Mouse (Mus musculus) lung, postnatal 0 days (tissue): Measurements from ENCODE around the gene Ppp2r3c. TPM values are rescaled to one million over a fixed set of nuclear protein-coding genes. Genes with fewer than 3 reads are reported as not detected.
"Not testable (repeated sequence)": the region's sequence is repeated elsewhere in the genome, so short reads cannot be mapped to it uniquely, and the experiment has no call there.

Experiments
- ATAC-seq: fragments of 200-750 bp; cut with Nextera tagmentation; 2 replicates; pipeline ENCODE4 v1.8.0; 2017; ENCODE audit warnings: moderate library complexity
- DNase-seq: peaks from one replicate; pipeline ENCODE4 v3.0.0-alpha.2; 2016; ENCODE audit warnings: low spot score
- H3K27ac ChIP-seq: fragments of 300-500 bp; sonication (generic); 2 replicates; pipeline ENCODE4 v1.5.1; 2014; ENCODE audit warnings: antibody characterized with exemption, mild to moderate bottlenecking, low read length, mixed read lengths
- H3K27me3 ChIP-seq: fragments of 300-500 bp; sonication (generic); replicated peaks from 2 replicates; pipeline ENCODE4 v1.6.1; 2014; ENCODE audit warnings: low read length, mixed read lengths; ENCODE audit not compliant: insufficient read depth
- H3K36me3 ChIP-seq: fragments of 300-500 bp; sonication (generic); 2 replicates; pipeline ENCODE4 v1.6.1; 2014; ENCODE audit warnings: low read length, mixed read lengths; ENCODE audit not compliant: insufficient read depth
- H3K4me1 ChIP-seq: fragments of 300-500 bp; sonication (generic); 2 replicates; pipeline ENCODE4 v1.6.1; 2014; ENCODE audit warnings: antibody characterized with exemption, low read depth, low read length, mixed read lengths; ENCODE audit not compliant: insufficient read depth
- H3K4me2 ChIP-seq: fragments of 300-500 bp; sonication (generic); replicated peaks from 2 replicates; pipeline ENCODE4 v1.6.1; 2014; ENCODE audit warnings: low read depth, mild to moderate bottlenecking, low read length, moderate library complexity, mixed read lengths
- H3K4me3 ChIP-seq: fragments of 300-500 bp; sonication (generic); 2 replicates; pipeline ENCODE4 v1.5.1; 2014; ENCODE audit warnings: low read depth, low read length
- H3K9ac ChIP-seq: fragments of 300-500 bp; sonication (generic); replicated peaks from 2 replicates; pipeline ENCODE4 v1.6.1; 2014; ENCODE audit warnings: low read depth, mild to moderate bottlenecking
- H3K9me3 ChIP-seq: fragments of 300-500 bp; sonication (generic); 2 replicates; pipeline ENCODE4 v1.6.1; 2016; ENCODE audit warnings: low read length, mixed read lengths
- CTCF ChIP-seq: IDR thresholded peaks from 2 replicates; pipeline ENCODE4 v1.5.1; 2016; ENCODE audit warnings: antibody characterized with exemption, mild to moderate bottlenecking
- EP300 ChIP-seq: IDR thresholded peaks from 2 replicates; pipeline ENCODE4 v1.6.1; 2016; ENCODE audit warnings: antibody characterized with exemption, mild to moderate bottlenecking, control low read depth
- WGBS: fragments of 180-500 bp; shearing (Covaris S2); extraction: QIAGEN DNeasy Blood & Tissue Kit; methylation state at CpG from one replicate; pipeline ENCODE4 v1.1.7; 2014; 5-methylcytosine and 5-hydroxymethylcytosine counted together
- polyA plus RNA-seq: library from polyadenylated mRNA; unstranded; fragments of >200 nt; fragmentation: Nextera tagmentation; extraction: Ambion mirVana; gene quantifications from 2 replicates; pipeline ENCODE4 v1.2.1, GENCODE M21; 2015

Ppp2r3c gene
- polyA plus RNA-seq = 7.6 and 8.2 TPM in 2 replicates

- H3K36me3 ChIP-seq = peaks cover 12% of the 10 kb centered on the region
- H3K27me3 ChIP-seq = no peaks in the 10 kb centered on the region
- peak; percentile 97 for DNase-seq
- H3K27ac ChIP-seq = peak within 1 kb of the TSS; percentile 89
- H3K4me1 ChIP-seq = peaks cover 10% of the 10 kb centered on the region; the same call in 1 of the 2 replicates
- peak within 1 kb of the TSS; percentile 67 for H3K9ac ChIP-seq
- H3K4me2 ChIP-seq = peak within 1 kb of the TSS; percentile 65
- WGBS = under 1% methylated on average over 55 of the region's 55 CpGs
- H3K4me3 ChIP-seq = peak within 1 kb of the TSS; percentile 59
- peak; percentile 96 for ATAC-seq
- TF ChIP-seq CTCF (no peak), EP300 (peak; percentile 67; the same call in 1 of the 2 replicates)
- no peaks in the 10 kb centered on the region for H3K9me3 ChIP-seq
Measured at GRCm38 (mm10) chr12:55302485-55303441, at the start of gene Ppp2r3c. Ppp2r3c (minus strand) TSS chr12:55302998.

GRCm38 (mm10) chr12:55344583-55344982 is 41.8 kb upstream of the Ppp2r3c start:
- Histone ChIP-seq H3K9ac (no peak overlapping the region), H3K27me3 (no peaks in the 10 kb centered on the region), H3K9me3 (no peaks in the 10 kb centered on the region), H3K4me2 (no peak overlapping the region), H3K4me1 (no peaks in the 10 kb centered on the region), H3K27ac (no peak overlapping the region), H3K4me3 (no peak overlapping the region), H3K36me3 (no peaks in the 10 kb centered on the region)
- ATAC-seq (no peak), DNase-seq (no peak)
- peak; percentile 28; the same call in 1 of the 2 replicates for TF ChIP-seq CTCF
- no peak for TF ChIP-seq EP300
- 63% methylated on average over 13 of the region's 13 CpGs for WGBS

- Histone ChIP-seq H3K4me1 (no peaks in the 10 kb centered on the region), H3K4me3 (no peak overlapping the region), H3K27me3 (no peaks in the 10 kb centered on the region), H3K9ac (no peak overlapping the region), H3K4me2 (no peak overlapping the region), H3K36me3 (no peaks in the 10 kb centered on the region), H3K9me3 (no peaks in the 10 kb centered on the region), H3K27ac (no peak overlapping the region)
- WGBS = 87% methylated on average over 11 of the region's 11 CpGs
- TF ChIP-seq CTCF = no peak
- TF ChIP-seq EP300 = no peak
- no peak for DNase-seq
- no peak for ATAC-seq
Measured at GRCm38 (mm10) chr12:55343998-55344397, 41.2 kb upstream of the Ppp2r3c start.

GRCm38 (mm10) chr12:55343045-55343444 is 40.2 kb upstream of the Ppp2r3c start:
- ATAC-seq, H3K9ac ChIP-seq, H3K27me3 ChIP-seq, H3K27ac ChIP-seq, H3K4me1 ChIP-seq, DNase-seq, H3K36me3 ChIP-seq, H3K4me2 ChIP-seq, H3K9me3 ChIP-seq, H3K4me3 ChIP-seq: not testable (repeated sequence)
- 55% methylated on average over 1 of the region's 1 CpGs for WGBS

- H3K36me3 ChIP-seq, H3K27ac ChIP-seq, H3K4me1 ChIP-seq, H3K9me3 ChIP-seq, ATAC-seq, DNase-seq, H3K4me2 ChIP-seq, H3K27me3 ChIP-seq, H3K9ac ChIP-seq, H3K4me3 ChIP-seq: not testable (repeated sequence)
- WGBS = 92% methylated on average over 1 of the region's 2 CpGs
Measured at GRCm38 (mm10) chr12:55338490-55338889, 35.7 kb upstream of the Ppp2r3c start.

GRCm38 (mm10) chr12:55333662-55334061 is 30.9 kb upstream of the Ppp2r3c start:
- ATAC-seq (no peak), DNase-seq (peak; percentile 21)
- H3K4me3 ChIP-seq = no peak overlapping the region
- H3K4me1 ChIP-seq = no peaks in the 10 kb centered on the region
- no peak overlapping the region for H3K27ac ChIP-seq
- no peak overlapping the region for H3K4me2 ChIP-seq
- H3K36me3 ChIP-seq = no peaks in the 10 kb centered on the region
- 68% methylated on average over 7 of the region's 7 CpGs for WGBS
- no peak overlapping the region for H3K9ac ChIP-seq
- no peaks in the 10 kb centered on the region for H3K9me3 ChIP-seq
- no peaks in the 10 kb centered on the region for H3K27me3 ChIP-seq
- TF ChIP-seq EP300 (no peak), CTCF (no peak)
